Mouse (Mus musculus) ES-Bruce4 (cell line): ENCODE data around the gene Grid2.

Experiments used
- CTCF ChIP-seq: IDR thresholded peaks from one replicate; pipeline ENCODE4 v1.8.1; 2011; ENCODE audit warnings: low read depth, low read length
- EP300 ChIP-seq: IDR thresholded peaks from 2 replicates; pipeline ENCODE4 v1.6.1; 2011; ENCODE audit warnings: low read depth, low read length; ENCODE audit not compliant: insufficient read depth
- POLR2A ChIP-seq: IDR thresholded peaks from one replicate; pipeline ENCODE4 v1.8.1; 2011; ENCODE audit warnings: low read length; ENCODE audit not compliant: insufficient read depth

DNA sequence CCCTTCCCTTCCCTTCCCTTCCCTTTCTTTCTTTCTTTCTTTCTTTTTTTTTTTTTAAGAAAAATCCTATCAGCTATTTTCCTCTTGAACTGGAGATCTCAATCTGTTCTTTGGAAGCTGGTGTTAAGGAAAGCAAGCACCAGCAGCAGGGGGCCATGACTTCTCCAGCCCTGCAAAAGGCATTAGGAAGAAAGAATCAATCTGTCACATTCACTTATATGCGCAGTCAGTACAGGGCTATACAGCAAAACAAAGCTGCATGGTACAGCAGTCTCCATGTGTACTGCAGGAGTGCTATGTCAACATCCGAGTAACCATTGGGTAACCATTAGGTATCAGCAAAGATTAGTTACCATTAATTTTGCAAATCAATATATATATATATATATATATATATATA, 809.0 kb downstream of the Grid2 start:
- TF ChIP-seq CTCF (no peak), POLR2A (no peak), EP300 (no peak)
